Mouse (Mus musculus) left cerebral cortex, adult 2 months (tissue): Measurements from ENCODE around the gene Smarcc1. TPM values are rescaled to one million over a fixed set of nuclear protein-coding genes. Genes with fewer than 3 reads are reported as not detected.
A peak's percentile ranks its signal among the peaks of the same experiment; 100 is the strongest.

Experiments
- DNase-seq, 2 experiments: peaks; one replicate each; pipeline ENCODE4 v3.0.0; 2021 to 2022; ENCODE audit warnings: low spot score in 2 of 2, mixed read lengths in 1 of 2; ENCODE audit errors: extremely low spot score in 1 of 2
- H3K27ac ChIP-seq: fragments of 200-600 bp; 2 replicates; pipeline ENCODE4 v1.8.1; 2022
- H3K4me3 ChIP-seq: fragments of 200-600 bp; 2 replicates; pipeline ENCODE4 v1.8.1; 2022
- CTCF ChIP-seq: fragments of 200-600 bp; IDR thresholded peaks from 2 replicates; pipeline ENCODE4 v1.8.1; 2022; ENCODE audit warnings: antibody characterized with exemption, mild to moderate bottlenecking, moderate library complexity
- intact Hi-C: fragments of 180-260 bp; cut with DNase I; formaldehyde crosslinking; loops from one replicate; pipeline ENCODE4 v1.15.1; 2025
- microRNA-seq, 2 experiments: library from miRNA; unstranded; fragments of <30 nt; microRNA quantifications; one replicate each; pipeline ENCODE4 v1.2.0; 2021
- total RNA-seq, 2 experiments: library from RNA; stranded (reverse); gene quantifications; 2 replicates each; pipeline ENCODE4 v1.2.3; 2021

Smarcc1 gene
- total RNA-seq, 2 experiments from 2014 or later = 68.6 to 74.8 TPM

DNA sequence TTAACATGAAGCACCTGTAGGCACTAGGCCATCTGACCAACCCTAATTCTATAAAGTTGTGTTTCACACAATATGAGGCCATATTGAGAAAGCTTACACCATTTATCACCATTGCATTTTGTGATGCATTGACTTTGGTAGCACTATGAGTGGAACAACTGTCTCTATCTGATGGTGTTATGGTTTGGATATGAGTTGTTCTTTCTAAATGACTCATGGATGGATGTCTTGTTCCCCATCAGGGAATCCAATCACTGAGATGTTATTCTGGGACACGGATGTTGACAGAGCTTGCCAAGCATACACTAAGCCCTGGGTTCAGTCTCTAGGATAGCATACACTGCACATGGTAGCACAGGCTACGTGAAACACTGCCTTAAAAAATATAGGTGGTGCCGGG is 154.8 kb downstream of the Smarcc1 start:
- intact Hi-C loops = loop anchor here (1.0 kb wide), 1 partner anchor 99 kb away; no protein-coding TSS in a partner anchor
- no peak for DNase-seq
- no peak overlapping the region for H3K27ac ChIP-seq
- TF ChIP-seq CTCF = no peak
- no peak overlapping the region for H3K4me3 ChIP-seq

DNA sequence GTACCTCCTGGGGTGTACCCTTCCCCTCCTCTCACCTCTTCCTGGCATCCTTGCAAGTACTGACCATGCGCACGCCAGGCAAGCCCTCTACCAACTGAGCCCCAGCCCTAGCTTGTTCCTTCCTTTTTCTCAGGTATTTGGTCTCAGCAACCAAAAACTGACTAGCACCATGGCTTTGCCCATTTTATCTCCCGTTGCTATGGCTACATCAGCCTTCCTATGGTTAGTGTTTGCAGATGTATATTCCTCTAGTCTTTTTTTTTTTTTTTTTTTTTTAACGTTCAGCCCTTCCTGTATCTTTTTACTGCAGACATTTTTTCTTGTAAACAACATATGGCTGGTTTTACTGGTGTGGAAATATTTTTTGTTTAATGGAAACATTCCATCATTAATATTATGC is 156.0 kb downstream of the Smarcc1 start:
- DNase-seq = no peak
- intact Hi-C loops = no loop called here
- no peak overlapping the region for H3K4me3 ChIP-seq
- TF ChIP-seq CTCF = no peak
- peak overlapping the region; percentile 42; the same call in 1 of the 2 replicates for H3K27ac ChIP-seq

- DNase-seq = no peak
- intact Hi-C loops = no loop called here
- H3K4me3 ChIP-seq = no peak overlapping the region
- TF ChIP-seq CTCF = peak; percentile 19
- no peak overlapping the region for H3K27ac ChIP-seq
Measured at GRCm38 (mm10) chr9:110275882-110276281, 158.4 kb downstream of the Smarcc1 start.

- peak; percentile 39 to 72 for DNase-seq
- Histone ChIP-seq H3K4me3 (no peak overlapping the region), H3K27ac (peak overlapping the region; percentile 37; the same call in 1 of the 2 replicates)
- no peak for TF ChIP-seq CTCF
- intact Hi-C loops = no loop called here
Measured at GRCm38 (mm10) chr9:110277431-110277881, 159.9 kb downstream of the Smarcc1 start.

DNA sequence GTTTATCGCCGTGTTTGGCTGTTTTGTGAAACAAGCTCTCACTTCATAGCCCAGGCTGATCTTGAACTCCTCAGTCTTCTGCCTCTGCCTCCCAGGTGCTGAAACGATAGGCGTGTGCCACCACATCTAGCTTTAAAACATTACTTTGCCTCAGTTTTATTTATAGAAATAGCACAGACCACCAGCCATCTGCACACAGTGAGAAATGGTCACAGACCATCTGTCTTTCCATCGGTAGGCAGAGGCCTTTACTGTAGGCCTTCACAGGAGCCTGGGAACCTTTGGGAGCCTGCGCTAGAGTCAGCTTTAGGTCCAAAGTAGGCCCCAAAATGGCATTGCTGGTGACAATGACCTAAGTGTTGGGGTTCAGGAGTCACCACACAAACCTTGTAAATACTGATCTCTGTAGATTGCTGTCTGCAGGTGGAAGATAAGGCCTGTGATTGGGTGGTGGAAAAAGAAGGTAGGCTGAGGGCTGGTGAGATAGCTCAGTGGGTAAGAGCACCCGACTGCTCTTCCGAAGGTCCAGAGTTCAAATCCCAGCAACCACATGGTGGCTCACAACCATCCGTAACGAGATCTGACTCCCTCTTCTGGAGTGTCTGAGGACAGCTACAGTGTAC is 166.7 kb downstream of the Smarcc1 start:
- intact Hi-C loops = no loop called here
- Histone ChIP-seq H3K27ac (peak overlapping the region; percentile 15; the same call in 1 of the 2 replicates), H3K4me3 (no peak overlapping the region)
- TF ChIP-seq CTCF = no peak
- DNase-seq = no peak

GRCm38 (mm10) chr9:110287321-110287924 is 169.9 kb downstream of the Smarcc1 start:
- no peak for TF ChIP-seq CTCF
- peak in 1 of 2 experiments; percentile 51 for DNase-seq
- Histone ChIP-seq H3K4me3 (no peak overlapping the region), H3K27ac (peak overlapping the region; percentile 77)
- intact Hi-C loops = no loop called here

Small RNA genes within 50 kb of the gene (microRNA-seq; reads per million reads assigned to microRNA genes)
- gene Mir6236 = 23.2 to 35.3 reads per million in 2 experiments

Other genes starting within 250 kb of the Smarcc1 start
- gene Cdc25a, start 242.1 kb upstream of the Smarcc1 start, total RNA-seq = 1 to 10 TPM; 5.5 to 6.9 TPM
- gene Map4, start 186.2 kb upstream of the Smarcc1 start, total RNA-seq = 100 to 1,000 TPM; 365 to 381 TPM
- gene Dhx30, start 122 bp downstream of the Smarcc1 start, total RNA-seq = 100 to 1,000 TPM; 166 to 173 TPM
- gene Cspg5, start 126.1 kb downstream of the Smarcc1 start, total RNA-seq = 100 to 1,000 TPM; 352 to 356 TPM
- gene Elp6, start 187.5 kb downstream of the Smarcc1 start, total RNA-seq = 10 to 100 TPM in 1 of 2 experiments, 1 to 10 TPM in 1; 9.1 to 14.1 TPM
- 100 to 1,000 TPM in 1 of 2 experiments, 10 to 100 TPM in 1; 97.0 to 107 TPM for gene Scap, start 215.6 kb downstream of the Smarcc1 start, total RNA-seq